Mouse (Mus musculus) CH12.LX (cell line): ENCODE results near the gene Rps3. TPM values are rescaled to one million over a fixed set of nuclear protein-coding genes. Genes with fewer than 3 reads are reported as not detected.
A peak's percentile ranks its signal among the peaks of the same experiment; 100 is the strongest.

Source experiments
- DNase-seq: peaks from one replicate; pipeline ENCODE4 v3.0.0-alpha.2; 2013; ENCODE audit errors: extremely low read depth
- H3K27ac ChIP-seq: 2 replicates; pipeline ENCODE4 v1.5.1; 2012; ENCODE audit warnings: low read depth, mild to moderate bottlenecking, control low read depth, moderate library complexity; ENCODE audit not compliant: insufficient read depth
- H3K27me3 ChIP-seq: replicated peaks from 2 replicates; pipeline ENCODE3; 2012; ENCODE audit warnings: inconsistent platforms
- H3K36me3 ChIP-seq, 2 experiments: replicated peaks in 1 of 2; 2 replicates each; pipeline versions ENCODE3 to v1.6.1; 2012; ENCODE audit warnings: inconsistent platforms in 1 of 2, low read length in 1 of 2, mild to moderate bottlenecking in 1 of 2, mixed read lengths in 1 of 2, moderate library complexity in 1 of 2; ENCODE audit not compliant: control insufficient read depth in 1 of 2, insufficient read depth in 1 of 2
- H3K4me1 ChIP-seq, 2 experiments: 2 replicates each; pipeline ENCODE4 v1.6.1; 2012; ENCODE audit warnings: inconsistent platforms in 1 of 2, moderate library complexity in 1 of 2; ENCODE audit not compliant: insufficient read depth in 2 of 2, control insufficient read depth in 1 of 2
- H3K4me2 ChIP-seq: 2 replicates; pipeline ENCODE4 v1.6.1; 2012; ENCODE audit warnings: low read depth, mild to moderate bottlenecking, control low read depth; ENCODE audit not compliant: poor library complexity, insufficient read depth, severe bottlenecking
- H3K4me3 ChIP-seq, 3 experiments: fragments of 150-350 bp in 1 of 3; sonication (generic) in 1 of 3; replicated peaks in 1 of 3; 2 replicates each; pipeline versions ENCODE3 to v1.5.1; 2011 to 2012; ENCODE audit warnings: low read depth in 2 of 3, low read length in 2 of 3, mild to moderate bottlenecking in 2 of 3, moderate library complexity in 2 of 3, control low read depth in 1 of 3, improper control_type of control experiment in 1 of 3, inconsistent platforms in 1 of 3, mixed read lengths in 1 of 3; ENCODE audit not compliant: poor library complexity in 1 of 3
- H3K79me2 ChIP-seq: replicated peaks from 2 replicates; pipeline ENCODE4 v1.6.1; 2012; ENCODE audit warnings: mild to moderate bottlenecking, moderate library complexity; ENCODE audit not compliant: control insufficient read depth, poor library complexity, insufficient read depth, severe bottlenecking; ENCODE audit errors: extremely low read depth
- H3K9ac ChIP-seq: 2 replicates; pipeline ENCODE4 v1.6.1; 2012; ENCODE audit warnings: low read depth, mild to moderate bottlenecking, control low read depth, moderate library complexity; ENCODE audit not compliant: insufficient read depth
- H3K9me3 ChIP-seq: replicated peaks from 2 replicates; pipeline ENCODE3; 2012; ENCODE audit warnings: low read length, inconsistent platforms, mixed read lengths
- BHLHE40 ChIP-seq: IDR thresholded peaks from 2 replicates; pipeline ENCODE4 v1.6.1; 2011; ENCODE audit warnings: mild to moderate bottlenecking, low read depth, low read length, improper control_type of control experiment
- ELF1 ChIP-seq: IDR thresholded peaks from 2 replicates; pipeline ENCODE4 v1.6.1; 2014; ENCODE audit warnings: low read depth, mild to moderate bottlenecking, inconsistent platforms, low read length, improper control_type of control experiment
- HCFC1 ChIP-seq: IDR thresholded peaks from 2 replicates; pipeline ENCODE4 v1.6.1; 2012; ENCODE audit warnings: low read depth, mild to moderate bottlenecking, inconsistent platforms, low read length, improper control_type of control experiment
- IRF4 ChIP-seq: IDR thresholded peaks from 2 replicates; pipeline ENCODE4 v1.6.1; 2014; ENCODE audit warnings: low read depth, mild to moderate bottlenecking, inconsistent platforms, low read length, improper control_type of control experiment
- MAX ChIP-seq: IDR thresholded peaks from 2 replicates; pipeline ENCODE4 v1.6.1; 2011; ENCODE audit warnings: low read length, improper control_type of control experiment
- MAZ ChIP-seq: IDR thresholded peaks from 2 replicates; pipeline ENCODE4 v1.6.1; 2012; ENCODE audit warnings: low read depth, mild to moderate bottlenecking, inconsistent platforms, low read length, improper control_type of control experiment, moderate library complexity
- MXI1 ChIP-seq: IDR thresholded peaks from 2 replicates; pipeline ENCODE4 v1.6.1; 2011; ENCODE audit warnings: mild to moderate bottlenecking, low read depth, low read length, improper control_type of control experiment
- NELFE ChIP-seq: IDR thresholded peaks from 2 replicates; pipeline ENCODE4 v1.6.1; 2011; ENCODE audit warnings: low read depth, low read length, improper control_type of control experiment
- NRF1 ChIP-seq: IDR thresholded peaks from 2 replicates; pipeline ENCODE4 v1.6.1; 2014; ENCODE audit warnings: low read depth, mild to moderate bottlenecking, inconsistent platforms, low read length, improper control_type of control experiment, moderate library complexity
- PAX5 ChIP-seq: IDR thresholded peaks from 2 replicates; pipeline ENCODE4 v1.6.1; 2012; ENCODE audit warnings: low read length, inconsistent platforms, mixed read lengths
- POLR2A ChIP-seq: IDR thresholded peaks from 2 replicates; pipeline ENCODE4 v1.6.1; 2011; ENCODE audit warnings: low read depth, mild to moderate bottlenecking, improper control_type of control experiment, low read length
- POLR2AphosphoS2 ChIP-seq: IDR thresholded peaks from 2 replicates; pipeline ENCODE4 v1.6.1; 2011; ENCODE audit warnings: low read depth, low read length, improper control_type of control experiment
- RAD21 ChIP-seq: IDR thresholded peaks from 2 replicates; pipeline ENCODE4 v1.6.1; 2011; ENCODE audit warnings: low read depth, mild to moderate bottlenecking, low read length, improper control_type of control experiment, moderate library complexity
- RCOR1 ChIP-seq: conservative IDR thresholded peaks from 2 replicates; pipeline ENCODE4 v1.6.1; 2012; ENCODE audit warnings: low read depth, mild to moderate bottlenecking, inconsistent platforms, low read length, improper control_type of control experiment
- SIN3A ChIP-seq: IDR thresholded peaks from 2 replicates; pipeline ENCODE4 v1.6.1; 2012; ENCODE audit warnings: low read length, improper control_type of control experiment, inconsistent platforms
- SMC3 ChIP-seq: IDR thresholded peaks from 2 replicates; pipeline ENCODE4 v1.6.1; 2011; ENCODE audit warnings: low read depth, low read length, improper control_type of control experiment
- TBP ChIP-seq: conservative IDR thresholded peaks from 2 replicates; pipeline ENCODE4 v1.6.1; 2011; ENCODE audit warnings: low read depth, low read length, improper control_type of control experiment
- USF1 ChIP-seq: IDR thresholded peaks from 2 replicates; pipeline ENCODE4 v1.6.1; 2014; ENCODE audit warnings: low read depth, mild to moderate bottlenecking, inconsistent platforms, low read length, improper control_type of control experiment
- USF2 ChIP-seq: conservative IDR thresholded peaks from 2 replicates; pipeline ENCODE4 v1.6.1; 2011; ENCODE audit warnings: low read depth, low read length, improper control_type of control experiment
- ZMIZ1 ChIP-seq: IDR thresholded peaks from 2 replicates; pipeline ENCODE4 v1.6.1; 2012; ENCODE audit warnings: low read depth, mild to moderate bottlenecking, inconsistent platforms, low read length, improper control_type of control experiment
- dilution Hi-C: fragments of 300-500 bp; cut with MboI; formaldehyde crosslinking; loops from 2 replicates; pipeline ENCODE4 v1.14.3; 2020; ENCODE audit warnings: low sequenced_read_pairs; ENCODE audit not compliant: extremely low pct_unique_long_range_greater_than_20kb, extremely low pct_ligation_motif_present
- in situ Hi-C: fragments of 300-500 bp; cut with MboI; formaldehyde crosslinking; loops from 3 replicates; pipeline ENCODE4 v1.14.3; 2019; ENCODE audit warnings: low sequenced_read_pairs, low pct_ligation_motif_present, low pct_unique_long_range_greater_than_20kb, mixed read lengths
- polyA plus RNA-seq: library from polyadenylated mRNA; unstranded; fragments of >175 nt; gene quantifications from 2 replicates; pipeline ENCODE4 v1.2.1, GENCODE M21; 2012; ENCODE audit warnings: low read depth; ENCODE audit not compliant: insufficient read length
- total RNA-seq, 2 experiments: library from RNA; depleted of rRNA; stranded (reverse); fragments of 300-350 nt in 1 of 2; fragments of >200 nt in 1 of 2; gene quantifications; 2 replicates each; pipeline ENCODE4 v1.2.3; 2012 to 2014

The Rps3 gene
- total and polyA plus RNA-seq, 3 experiments = 1,738 to 3,699 (median 2,320) TPM

GRCm38 (mm10) chr7:99434672-99435250, 48.8 kb downstream of the Rps3 start:
- DNase-seq = peak; percentile 68
- Histone ChIP-seq H3K4me3 (peak overlapping the region in 1 of 3 experiments; percentile 21), H3K9ac (0 out of 2 replicates have a peak overlapping the region, but pooled peaks have one; percentile 1), H3K27me3 (no peaks in the 10 kb centered on the region), H3K36me3 (peaks cover 0 to 11% of the 10 kb centered on the region in 2 experiments), H3K4me1 (peaks cover 47 to 84% of the 10 kb centered on the region in 2 experiments)
- in situ Hi-C loops (no loop called here), dilution Hi-C loops (no loop called here)
- TF ChIP-seq POLR2AphosphoS2 (no peak), MAZ (0 out of 2 replicates have a peak, but pooled peaks have one; percentile 31), MAX (no peak), SMC3 (no peak), ZMIZ1 (0 out of 2 replicates have a peak, but pooled peaks have one; percentile 28), TBP (0 out of 2 replicates have a peak, but pooled peaks have one; percentile 38), IRF4 (no peak), SIN3A (0 out of 2 replicates have a peak, but pooled peaks have one; percentile 24), ELF1 (peak; percentile 92), MXI1 (0 out of 2 replicates have a peak, but pooled peaks have one; percentile 41), POLR2A (peak; percentile 65)
- TF ChIP-seq, all 38 proteins: peak for 7
- no peak overlapping the region for H3K27ac ChIP-seq
- no peaks in the 10 kb centered on the region for H3K79me2 ChIP-seq
- no peaks in the 10 kb centered on the region for H3K9me3 ChIP-seq
- H3K4me2 ChIP-seq = 0 out of 2 replicates have a peak overlapping the region, but pooled peaks have one; percentile 17

- in situ Hi-C loops = no loop called here
These were observed 50.7 kb downstream of the Rps3 start for GRCm38 (mm10) chr7:99432863-99433262.

More at GRCm38 (mm10) chr7:99432863-99433262, 50.7 kb downstream of the Rps3 start:
- dilution Hi-C loops = no loop called here
- no peak for TF ChIP-seq PAX5
- TF ChIP-seq USF1 = no peak
- no peak for TF ChIP-seq NRF1
- no peak for TF ChIP-seq SMC3
- no peak for TF ChIP-seq RAD21
- no peak for TF ChIP-seq HCFC1
- no peak for TF ChIP-seq USF2
- TF ChIP-seq POLR2AphosphoS2 = no peak
- TF ChIP-seq NELFE = no peak
- TF ChIP-seq IRF4 = 0 out of 2 replicates have a peak, but pooled peaks have one; percentile 14
- TF ChIP-seq BHLHE40 = no peak
- TF ChIP-seq ELF1 = peak; percentile 61
- TF ChIP-seq RCOR1 = no peak
- TF ChIP-seq MAZ = no peak
- TF ChIP-seq POLR2A = no peak
- Histone ChIP-seq H3K27me3 (no peaks in the 10 kb centered on the region), H3K4me1 (peaks cover 63 to 93% of the 10 kb centered on the region in 2 experiments), H3K4me2 (no peak overlapping the region), H3K79me2 (no peaks in the 10 kb centered on the region), H3K27ac (peak overlapping the region; percentile 37), H3K36me3 (peaks cover 0 to 4% of the 10 kb centered on the region in 2 experiments), H3K9me3 (no peaks in the 10 kb centered on the region), H3K9ac (no peak overlapping the region), H3K4me3 (peak overlapping the region in 1 of 3 experiments; percentile 19)
- DNase-seq = peak; percentile 64
